ENCODE assay signal across 8 mouse cellular contexts in the genomic region with DNA sequence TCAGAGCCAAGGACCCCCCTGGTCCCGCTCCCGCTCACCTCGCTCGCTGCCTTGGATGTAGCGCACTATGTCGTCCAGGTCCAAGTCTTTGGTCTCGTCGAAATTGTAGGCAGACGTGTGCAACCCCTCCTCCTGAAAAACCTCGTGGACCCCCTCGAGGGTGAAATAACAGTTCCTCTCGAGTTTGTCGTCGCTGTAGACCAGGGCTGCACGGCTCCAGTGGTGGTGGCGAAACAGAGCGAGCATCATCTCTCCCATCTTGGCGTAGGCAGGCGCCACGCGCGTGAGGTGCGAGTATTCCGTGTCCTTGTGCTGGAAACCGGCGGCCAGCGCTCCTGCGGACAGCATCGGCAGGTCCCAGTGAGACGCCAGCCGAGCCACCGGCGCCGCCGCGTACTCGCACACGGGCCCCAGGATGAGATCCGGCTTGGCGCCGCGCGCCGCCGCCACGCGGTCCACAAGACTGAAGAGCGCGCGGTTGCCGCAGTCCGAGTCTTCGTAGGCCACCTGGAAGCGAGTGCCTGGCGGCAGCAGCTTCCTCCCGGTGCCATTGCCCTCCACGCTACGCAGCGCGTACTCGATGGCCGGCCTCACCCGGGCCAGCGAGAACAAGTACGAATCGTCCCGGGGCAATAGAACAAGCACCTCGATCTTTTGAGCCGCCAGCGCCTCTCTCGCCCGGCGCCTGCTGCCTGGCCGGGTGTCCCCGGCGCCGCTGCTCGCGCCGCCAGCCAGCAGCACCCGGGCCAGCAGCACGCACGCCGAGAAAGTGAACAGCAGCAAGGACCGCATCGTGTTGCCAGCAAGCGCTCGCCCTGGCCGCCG. TPM values are rescaled to one million over a fixed set of nuclear protein-coding genes. Genes with fewer than 3 reads are reported as not detected.
DNase-seq lines count a peak whose midpoint lies in the region; ATAC-seq and TF ChIP-seq lines count a peak whose summit lies in the region.

No protein-coding gene starts in this region.

- no peaks in the 10 kb centered on the region for H3K9me3 ChIP-seq in intestine, postnatal 0 days (ENCODE audit: control insufficient read depth)
- H3K9me3 ChIP-seq in liver, embryonic 15.5 days (replicated peaks), result no peaks in the 10 kb centered on the region

- peaks cover 14% of the 10 kb centered on the region for H3K27me3 ChIP-seq in intestine, postnatal 0 days (replicated peaks; ENCODE audit: control insufficient read depth, insufficient read depth, low read length)
- H3K27me3 ChIP-seq in liver, embryonic 15.5 days, result peaks cover 67% of the 10 kb centered on the region

- peak; percentile 17; the same call in 1 of the 2 replicates for ATAC-seq in intestine, postnatal 0 days
- no peak for ATAC-seq in liver, embryonic 15.5 days (ENCODE audit: insufficient read depth)

- no peaks in the 10 kb centered on the region for H3K4me1 ChIP-seq in intestine, postnatal 0 days (replicated peaks; ENCODE audit: control insufficient read depth, insufficient read depth, low read length)
- H3K4me1 ChIP-seq in liver, embryonic 15.5 days (replicated peaks), result peaks cover 5% of the 10 kb centered on the region
- H3K4me1 ChIP-seq in olfactory bulb, adult 2 months (ENCODE audit: control insufficient read depth, insufficient read depth, low read length), result peaks cover 38% of the 10 kb centered on the region

- no peaks in the 10 kb centered on the region for H3K36me3 ChIP-seq in intestine, postnatal 0 days (ENCODE audit: control insufficient read depth, insufficient read depth)
- H3K36me3 ChIP-seq in liver, embryonic 15.5 days (replicated peaks), result no peaks in the 10 kb centered on the region

- peak overlapping the region; percentile 57 for H3K9ac ChIP-seq in intestine, postnatal 0 days (ENCODE audit: low read depth, low read length)
- H3K9ac ChIP-seq in liver, embryonic 15.5 days, result no peak overlapping the region

- no peak for TF ChIP-seq POLR2A in brain, embryonic 14.5 days (IDR thresholded peaks at IDR 0.05; ENCODE audit: borderline replicate concordance, extremely low read depth, insufficient read depth, insufficient read length, poor library complexity, severe bottlenecking)
- no peak for TF ChIP-seq POLR2A in olfactory bulb, adult 2 months (IDR thresholded peaks at IDR 0.05; ENCODE audit: insufficient read depth, low read depth, low read length)

- peak overlapping the region; percentile 42 for H3K27ac ChIP-seq in intestine, postnatal 0 days (ENCODE audit: low read depth, low read length)
- H3K27ac ChIP-seq in liver, embryonic 15.5 days (replicated peaks), result no peak overlapping the region
- H3K27ac ChIP-seq in olfactory bulb, adult 2 months (ENCODE audit: insufficient read depth, low read depth, low read length), result no peak overlapping the region

- DNase-seq in cerebellum, postnatal 25 days, result peak; percentile 16 to 20
- no peak for DNase-seq in cerebellum, postnatal 36 days
- peak; percentile 77 for DNase-seq in brain, embryonic 14.5 days (ENCODE audit: low read depth)
- peak; percentile 39 for DNase-seq in gastrocnemius, postnatal 14 days
- no peak for DNase-seq in thymus, postnatal 14 days

- intact Hi-C loops in gastrocnemius, postnatal 14 days (cut with DNase I; ENCODE audit: low total_unique reads), result loop anchor here (5.0 kb wide), 2 partner anchors 153 to 493 kb away; no protein-coding TSS in a partner anchor

- under 1% methylated on average over 90 of the region's 90 CpGs for WGBS in intestine, postnatal 0 days
- under 1% methylated on average over 90 of the region's 90 CpGs for WGBS in liver, embryonic 15.5 days (ENCODE audit: insufficient replicate concordance)
- under 1% methylated on average over 90 of the region's 90 CpGs for WGBS in olfactory bulb, adult 2 months

- no peak for TF ChIP-seq CTCF in brain, embryonic 14.5 days (IDR thresholded peaks at IDR 0.05; ENCODE audit: borderline replicate concordance, extremely low read depth, insufficient read depth, insufficient read length)
- TF ChIP-seq CTCF in intestine, postnatal 0 days (IDR thresholded peaks at IDR 0.05; ENCODE audit: low read depth), result no peak
- no peak for TF ChIP-seq CTCF in olfactory bulb, adult 2 months (IDR thresholded peaks at IDR 0.05; ENCODE audit: insufficient read depth, low read depth, low read length)

- H3K4me3 ChIP-seq in intestine, postnatal 0 days (ENCODE audit: low read depth, low read length), result peak overlapping the region; percentile 63
- H3K4me3 ChIP-seq in liver, embryonic 15.5 days (replicated peaks), result peak overlapping the region; percentile 50
- peak overlapping the region; percentile 44 for H3K4me3 ChIP-seq in olfactory bulb, adult 2 months (ENCODE audit: insufficient read depth, low read depth, low read length)

- peak overlapping the region; percentile 95 for H3K4me2 ChIP-seq in intestine, postnatal 0 days (replicated peaks; ENCODE audit: low read depth)
- peak overlapping the region; percentile 63 for H3K4me2 ChIP-seq in liver, embryonic 15.5 days

RNA-seq across cellular contexts. Expression of a gene that starts 2.0 kb away (rescaled TPM):
- 2.1 and 4.7 TPM in 2 replicates for polyA plus RNA-seq in brain, embryonic 14.5 days (2012; rRNA removed)
- 10 to 100 TPM; 11.0 to 11.9 TPM for total RNA-seq in gastrocnemius, postnatal 14 days (2021)
- polyA plus RNA-seq in intestine, postnatal 0 days (2015; fragmentation: Nextera tagmentation; extraction: Ambion mirVana), result 3.8 and 4.4 TPM in 2 replicates
- polyA plus RNA-seq in liver, embryonic 15.5 days (2015; fragmentation: Nextera tagmentation; extraction: Ambion mirVana), result 1.5 TPM in 2 replicates
- polyA plus RNA-seq in olfactory bulb, adult 2 months (2012; ENCODE audit: insufficient read depth, insufficient read length, low replicate concordance, missing spikeins), result not detected in 2 replicates

Comparison
In these comparisons a context has a peak if more than half of its experiments do, and no peak if none do; other contexts are left out.
1. DNase-seq: peak in cerebellum, postnatal 25 days (2 of 2), brain, embryonic 14.5 days (single experiment) and gastrocnemius, postnatal 14 days (single experiment); none in cerebellum, postnatal 36 days (0 of 2) and thymus, postnatal 14 days (single experiment).
2. Peak in every context shown above with its lines, with median percentiles within 50 percentile points of each other: H3K4me3 ChIP-seq.